Mouse (Mus musculus): ENCODE data around the gene Ripply2.
"Not testable (repeated sequence)": the region's sequence is repeated elsewhere in the genome, so short reads cannot be mapped to it uniquely, and the experiment has no call there.

The Ripply2 gene

DNA sequence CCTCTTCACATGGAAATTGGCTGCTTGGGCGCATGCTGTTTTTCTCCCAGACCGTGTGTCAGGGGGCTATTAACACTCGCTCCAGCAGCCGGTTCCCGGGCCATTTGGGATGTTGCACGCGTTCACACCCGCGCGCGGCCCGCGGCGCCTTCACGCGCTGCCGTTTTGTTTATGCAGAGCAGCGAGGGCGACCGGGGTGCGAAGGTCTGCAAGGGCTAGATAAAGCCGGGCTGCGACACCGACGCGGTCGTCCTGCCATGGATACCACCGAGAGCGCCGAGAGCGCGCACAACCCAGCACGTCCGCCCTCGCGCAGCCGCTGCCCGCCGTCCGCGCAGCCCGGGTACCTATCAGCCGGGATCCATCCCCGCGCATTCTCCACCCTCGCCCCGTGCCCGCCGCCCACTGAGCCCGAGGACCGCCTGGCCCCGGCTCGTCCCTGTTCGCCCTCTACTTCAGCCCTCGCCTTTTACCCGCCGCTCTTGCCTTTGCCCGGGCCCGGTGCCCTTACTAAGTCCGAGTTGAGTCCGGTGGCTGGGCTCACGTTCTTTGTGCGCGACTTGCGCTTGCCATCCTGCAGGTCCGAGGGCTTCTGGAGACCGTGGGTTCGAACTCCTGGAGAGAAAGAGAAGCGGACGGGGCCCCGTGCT, at the start of gene Ripply2:
Gene Ripply2, plus strand, starts transcription at position 250 of the 650 bp plus-strand sequence.
- Histone ChIP-seq H3K4me1 (replicated peaks; ENCODE audit: low read depth, low read length) (peaks cover 8% of the 10 kb centered on the region), H3K27me3 (ENCODE audit: insufficient read depth, low read length) (peaks cover 56% of the 10 kb centered on the region), H3K4me3 (replicated peaks; ENCODE audit: low read length) (peak within 1 kb of the TSS; percentile 80), H3K36me3 (ENCODE audit: insufficient read depth, low read length) (no peaks in the 10 kb centered on the region), H3K9me3 (ENCODE audit: low read length) (no peaks in the 10 kb centered on the region)
- TF ChIP-seq POU5F1 (IDR thresholded peaks at IDR 0.05; ENCODE audit: borderline replicate concordance, low read length) (no peak), NANOG (IDR thresholded peaks at IDR 0.05; ENCODE audit: borderline replicate concordance, low read length) (no peak), CTCF (conservative IDR thresholded peaks at IDR 0.05; ENCODE audit: low read length) (no peak)

DNA sequence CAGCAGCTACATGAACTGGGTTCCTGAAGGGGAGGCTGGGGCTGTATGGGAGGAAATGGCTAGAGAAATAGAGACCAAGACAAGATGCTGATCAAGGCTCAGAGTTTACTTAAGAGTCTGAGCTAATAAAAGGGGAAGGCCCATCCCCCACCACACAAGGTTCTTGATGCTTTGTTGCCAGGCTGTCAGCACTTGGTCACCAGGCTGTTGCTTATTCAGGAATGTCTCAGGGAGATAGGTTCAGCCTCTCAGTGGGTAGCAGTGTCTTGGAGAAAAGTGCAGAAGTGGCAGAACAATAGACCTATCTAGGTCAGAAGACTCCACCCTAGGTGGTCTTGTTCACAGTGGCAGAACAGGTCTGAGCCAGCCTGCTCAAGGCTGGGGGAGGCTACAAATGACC, 42.9 kb upstream of the Ripply2 start:
- H3K4me3 ChIP-seq (replicated peaks; ENCODE audit: low read length); H3K4me1 ChIP-seq (replicated peaks; ENCODE audit: low read depth, low read length); H3K36me3 ChIP-seq (ENCODE audit: insufficient read depth, low read length); H3K27me3 ChIP-seq (ENCODE audit: insufficient read depth, low read length): not testable (repeated sequence)
- H3K9me3 ChIP-seq (ENCODE audit: low read length), result peaks cover 13% of the 10 kb centered on the region

DNA sequence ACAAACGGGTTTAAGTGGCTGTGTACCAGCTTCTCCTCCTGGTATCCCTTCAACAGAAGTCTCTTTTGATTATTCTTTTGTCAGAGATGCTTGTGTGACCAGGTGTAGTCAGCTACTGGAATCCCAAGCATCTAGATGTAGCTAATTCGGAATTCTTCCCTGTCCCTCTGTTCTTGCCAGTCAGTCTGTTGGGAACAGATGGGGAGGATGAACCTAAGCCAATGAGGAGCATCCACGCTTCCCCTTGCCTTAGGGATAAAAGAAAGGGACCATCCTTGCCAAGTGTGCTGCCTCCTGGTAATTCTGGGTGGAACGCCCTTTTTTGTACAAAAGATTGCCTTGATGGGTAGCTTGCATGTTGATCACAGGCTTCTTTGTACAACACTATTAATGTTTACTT, 41.8 kb upstream of the Ripply2 start:
- Histone ChIP-seq H3K9me3 (ENCODE audit: low read length) (peaks cover 13% of the 10 kb centered on the region), H3K27me3 (ENCODE audit: insufficient read depth, low read length) (no peaks in the 10 kb centered on the region), H3K36me3 (ENCODE audit: insufficient read depth, low read length) (no peaks in the 10 kb centered on the region), H3K4me1 (replicated peaks; ENCODE audit: low read depth, low read length) (no peaks in the 10 kb centered on the region), H3K4me3 (replicated peaks; ENCODE audit: low read length) (no peak overlapping the region)
- TF ChIP-seq CTCF (conservative IDR thresholded peaks at IDR 0.05; ENCODE audit: low read length), result no peak
- TF ChIP-seq POU5F1 (IDR thresholded peaks at IDR 0.05; ENCODE audit: borderline replicate concordance, low read length), result no peak
- no peak for TF ChIP-seq NANOG (IDR thresholded peaks at IDR 0.05; ENCODE audit: borderline replicate concordance, low read length)

DNA sequence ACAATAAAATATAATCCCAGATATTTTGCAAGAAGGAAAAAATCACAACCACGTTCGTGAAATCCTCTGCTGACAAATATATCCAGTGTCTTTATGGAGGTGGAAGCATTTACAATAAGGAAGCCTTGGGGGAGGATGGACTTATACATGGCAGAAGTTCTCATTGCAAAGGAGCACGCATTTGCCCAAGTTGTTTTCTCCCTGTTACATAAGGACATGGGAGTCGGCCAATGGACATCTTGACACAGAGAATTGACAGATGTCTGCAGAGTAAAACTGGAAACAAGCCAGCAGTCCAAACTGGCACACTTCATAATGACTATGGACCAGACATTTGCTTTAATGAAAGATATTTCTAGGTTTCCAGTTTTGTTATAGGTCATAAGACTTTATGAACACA, 38.4 kb upstream of the Ripply2 start:
- no peaks in the 10 kb centered on the region for H3K36me3 ChIP-seq (ENCODE audit: insufficient read depth, low read length)

DNA sequence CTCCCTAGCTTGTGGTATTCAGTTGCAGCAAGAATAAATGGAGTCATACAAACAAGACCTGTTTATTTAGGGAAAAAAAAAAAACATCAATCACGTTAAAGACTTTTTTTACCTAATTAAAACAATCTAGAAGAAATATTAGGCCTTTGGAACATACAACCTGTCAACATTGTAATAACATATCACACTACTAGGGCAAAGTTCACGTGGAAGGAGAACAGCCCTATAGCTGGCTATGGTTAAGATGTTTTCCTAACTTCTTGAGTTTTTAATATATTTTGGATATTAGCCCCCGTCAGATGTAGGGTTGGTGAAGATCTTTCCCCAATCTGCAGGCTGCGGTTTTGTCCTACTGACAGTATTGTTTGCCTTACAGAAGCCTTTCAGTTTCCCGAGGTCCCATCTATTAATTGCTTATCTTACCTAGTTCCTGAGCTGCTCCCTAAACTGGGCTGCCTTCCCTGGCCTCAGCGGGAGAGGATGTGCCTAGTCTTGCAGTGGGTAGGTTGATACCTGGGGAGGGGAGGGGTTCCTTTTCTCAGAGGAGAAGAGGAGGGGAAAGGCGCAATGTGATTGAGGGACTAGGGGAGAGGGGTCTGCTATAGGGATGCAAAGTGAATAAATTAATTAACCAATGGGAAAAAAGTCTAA, 37.0 kb upstream of the Ripply2 start:
- H3K4me3 ChIP-seq (replicated peaks; ENCODE audit: low read length), result no peak overlapping the region
- H3K27me3 ChIP-seq (ENCODE audit: insufficient read depth, low read length), result no peaks in the 10 kb centered on the region
- TF ChIP-seq CTCF (conservative IDR thresholded peaks at IDR 0.05; ENCODE audit: low read length) (no peak), POU5F1 (IDR thresholded peaks at IDR 0.05; ENCODE audit: borderline replicate concordance, low read length) (no peak), NANOG (IDR thresholded peaks at IDR 0.05; ENCODE audit: borderline replicate concordance, low read length) (no peak)
- H3K4me1 ChIP-seq (replicated peaks; ENCODE audit: low read depth, low read length), result peaks cover 6% of the 10 kb centered on the region
- no peaks in the 10 kb centered on the region for H3K36me3 ChIP-seq (ENCODE audit: insufficient read depth, low read length)
- peaks cover 3% of the 10 kb centered on the region; the same call in 1 of the 2 replicates for H3K9me3 ChIP-seq (ENCODE audit: low read length)

More for the DNA sequence above, 38.4 kb upstream of the Ripply2 start:
- TF ChIP-seq CTCF (conservative IDR thresholded peaks at IDR 0.05; ENCODE audit: low read length) (no peak), POU5F1 (IDR thresholded peaks at IDR 0.05; ENCODE audit: borderline replicate concordance, low read length) (no peak), NANOG (IDR thresholded peaks at IDR 0.05; ENCODE audit: borderline replicate concordance, low read length) (no peak)
- Histone ChIP-seq H3K27me3 (ENCODE audit: insufficient read depth, low read length) (no peaks in the 10 kb centered on the region), H3K9me3 (ENCODE audit: low read length) (peaks cover 13% of the 10 kb centered on the region), H3K4me3 (replicated peaks; ENCODE audit: low read length) (no peak overlapping the region), H3K4me1 (replicated peaks; ENCODE audit: low read depth, low read length) (peaks cover 5% of the 10 kb centered on the region)

DNA sequence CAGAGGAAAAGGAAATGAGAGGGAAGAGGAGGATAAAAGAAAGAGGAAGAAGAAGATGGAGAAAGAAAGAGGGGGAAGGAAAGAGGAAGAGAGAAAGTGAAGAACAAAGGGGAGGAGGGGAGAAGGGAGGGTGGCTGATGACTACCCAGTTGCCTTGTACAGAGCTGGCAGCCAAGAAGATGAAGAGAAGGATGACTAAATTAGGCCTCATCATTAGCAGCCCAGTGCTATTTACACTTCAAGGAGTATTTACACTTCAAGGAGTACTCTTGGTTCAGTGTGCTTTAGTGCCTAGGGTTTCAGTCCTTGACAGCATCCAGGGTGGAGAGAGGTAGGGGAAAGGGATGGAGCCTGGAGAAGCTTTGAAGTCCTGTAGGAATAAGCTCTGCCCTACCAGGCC, 35.3 kb upstream of the Ripply2 start:
- no peak for TF ChIP-seq POU5F1 (IDR thresholded peaks at IDR 0.05; ENCODE audit: borderline replicate concordance, low read length)
- TF ChIP-seq CTCF (conservative IDR thresholded peaks at IDR 0.05; ENCODE audit: low read length), result no peak
- no peak for TF ChIP-seq NANOG (IDR thresholded peaks at IDR 0.05; ENCODE audit: borderline replicate concordance, low read length)
- Histone ChIP-seq H3K4me3 (replicated peaks; ENCODE audit: low read length) (no peak overlapping the region), H3K9me3 (ENCODE audit: low read length) (no peaks in the 10 kb centered on the region), H3K27me3 (ENCODE audit: insufficient read depth, low read length) (no peaks in the 10 kb centered on the region), H3K4me1 (replicated peaks; ENCODE audit: low read depth, low read length) (peaks cover 6% of the 10 kb centered on the region), H3K36me3 (ENCODE audit: insufficient read depth, low read length) (no peaks in the 10 kb centered on the region)

DNA sequence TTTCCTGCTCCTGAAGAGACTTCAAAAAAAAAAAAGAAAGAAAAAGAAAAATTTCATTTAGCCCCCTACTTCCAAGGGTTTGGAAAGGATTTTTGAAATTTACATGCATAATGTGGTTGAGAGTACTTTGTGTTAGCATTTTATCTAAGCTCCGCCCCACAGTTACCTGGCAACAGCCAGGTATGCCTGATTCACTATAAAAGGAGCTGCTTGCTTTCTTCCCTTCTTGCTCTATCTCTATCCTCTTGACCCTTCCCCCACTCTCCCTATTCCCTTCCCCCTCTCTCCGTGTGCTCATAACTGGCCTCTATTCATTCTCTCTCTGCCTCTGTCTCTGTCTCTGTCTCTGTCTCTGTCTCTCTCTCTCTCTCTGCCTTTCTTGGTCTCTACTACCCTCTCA, 34.4 kb upstream of the Ripply2 start:
- Histone ChIP-seq H3K36me3 (ENCODE audit: insufficient read depth, low read length) (no peaks in the 10 kb centered on the region), H3K27me3 (ENCODE audit: insufficient read depth, low read length) (no peaks in the 10 kb centered on the region), H3K4me3 (replicated peaks; ENCODE audit: low read length) (no peak overlapping the region), H3K9me3 (ENCODE audit: low read length) (no peaks in the 10 kb centered on the region), H3K4me1 (replicated peaks; ENCODE audit: low read depth, low read length) (peaks cover 6% of the 10 kb centered on the region)
- TF ChIP-seq NANOG (IDR thresholded peaks at IDR 0.05; ENCODE audit: borderline replicate concordance, low read length) (no peak), CTCF (conservative IDR thresholded peaks at IDR 0.05; ENCODE audit: low read length) (no peak)

DNA sequence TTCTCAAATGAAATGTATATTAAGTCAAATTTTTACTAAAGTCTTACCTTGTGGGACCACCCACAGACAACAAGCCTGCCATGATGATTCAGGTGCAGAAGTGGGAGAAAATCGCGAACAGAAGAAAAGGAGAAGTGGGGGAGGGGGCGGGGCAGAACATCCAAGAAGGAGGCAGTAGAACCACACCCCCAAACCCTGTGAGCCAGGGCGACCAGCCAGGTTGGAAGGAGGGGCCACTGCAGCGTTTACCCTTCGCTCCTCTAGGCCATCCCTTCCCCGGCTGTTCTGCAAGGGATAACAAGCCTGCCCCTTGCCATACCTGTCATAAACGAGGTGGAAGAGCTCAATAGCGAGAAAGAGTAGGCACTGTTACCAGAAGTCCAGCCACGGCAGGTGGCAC, 33.8 kb upstream of the Ripply2 start:
- TF ChIP-seq CTCF (conservative IDR thresholded peaks at IDR 0.05; ENCODE audit: low read length) (no peak), NANOG (IDR thresholded peaks at IDR 0.05; ENCODE audit: borderline replicate concordance, low read length) (no peak), POU5F1 (IDR thresholded peaks at IDR 0.05; ENCODE audit: borderline replicate concordance, low read length) (no peak)
- Histone ChIP-seq H3K27me3 (ENCODE audit: insufficient read depth, low read length) (no peaks in the 10 kb centered on the region), H3K4me1 (replicated peaks; ENCODE audit: low read depth, low read length) (peaks cover 6% of the 10 kb centered on the region), H3K4me3 (replicated peaks; ENCODE audit: low read length) (no peak overlapping the region), H3K36me3 (ENCODE audit: insufficient read depth, low read length) (no peaks in the 10 kb centered on the region), H3K9me3 (ENCODE audit: low read length) (no peaks in the 10 kb centered on the region)

DNA sequence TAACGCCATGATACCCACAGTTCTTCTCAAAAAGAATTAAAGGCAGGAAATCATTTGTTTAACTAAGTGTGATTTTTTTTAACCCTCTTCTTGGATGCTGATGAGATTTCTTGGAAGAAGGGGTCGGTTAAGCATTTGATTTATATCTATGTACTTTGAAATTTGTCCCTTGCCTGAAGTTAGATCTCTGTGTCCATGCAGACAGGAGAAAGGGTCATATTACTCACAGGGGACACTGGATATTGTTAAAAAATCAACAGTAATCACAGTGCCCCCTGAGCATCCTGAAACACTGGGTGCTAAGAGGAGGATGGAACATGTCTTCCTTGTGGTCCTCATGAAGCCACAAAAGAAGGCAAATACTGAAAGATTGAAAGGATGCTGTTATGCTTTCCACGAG, 30.8 kb upstream of the Ripply2 start:
- no peak for TF ChIP-seq CTCF (conservative IDR thresholded peaks at IDR 0.05; ENCODE audit: low read length)
- no peak for TF ChIP-seq NANOG (IDR thresholded peaks at IDR 0.05; ENCODE audit: borderline replicate concordance, low read length)
- TF ChIP-seq POU5F1 (IDR thresholded peaks at IDR 0.05; ENCODE audit: borderline replicate concordance, low read length), result no peak
- Histone ChIP-seq H3K27me3 (ENCODE audit: insufficient read depth, low read length) (no peaks in the 10 kb centered on the region), H3K9me3 (ENCODE audit: low read length) (no peaks in the 10 kb centered on the region), H3K4me1 (replicated peaks; ENCODE audit: low read depth, low read length) (peaks cover 6% of the 10 kb centered on the region), H3K4me3 (replicated peaks; ENCODE audit: low read length) (no peak overlapping the region), H3K36me3 (ENCODE audit: insufficient read depth, low read length) (no peaks in the 10 kb centered on the region)
